In genomic region chr2:166647242-166647641, GRCm38 (mm10) we compare ENCODE assay signal across 21 mouse cellular contexts.
A peak's percentile ranks its signal among the peaks of the same experiment; 100 is the strongest.
DNase-seq lines count a peak whose midpoint lies in the region; ATAC-seq and TF ChIP-seq lines count a peak whose summit lies in the region.
"Had no signal": no experiment of that assay in that cellular context is flagged by ENCODE, and none has a peak within 500 bp of the region (broad histone marks: within the 10 kb centered on the region; RNA-seq: fewer than 3 reads in every experiment).

No protein-coding gene starts in this region.

- H3K27me3 ChIP-seq in forebrain, embryonic 13.5 days: no peaks in the 10 kb centered on the region
- H3K27me3 ChIP-seq in forebrain, embryonic 12.5 days: no peaks in the 10 kb centered on the region
- no peaks in the 10 kb centered on the region for H3K27me3 ChIP-seq in hindbrain, postnatal 0 days (ENCODE audit: insufficient read depth, low read length)
- no peaks in the 10 kb centered on the region for H3K27me3 ChIP-seq in hindbrain, embryonic 13.5 days
- H3K27me3 ChIP-seq in embryonic facial prominence, embryonic 13.5 days: no peaks in the 10 kb centered on the region
- H3K27me3 ChIP-seq: heart, embryonic 15.5 days; liver, embryonic 15.5 days; stomach, embryonic 15.5 days had no signal

- 75% methylated on average over 7 of the region's 7 CpGs for WGBS in forebrain, embryonic 13.5 days
- 73% methylated on average over 7 of the region's 7 CpGs for WGBS in forebrain, embryonic 12.5 days
- 72% methylated on average over 7 of the region's 7 CpGs for WGBS in hindbrain, postnatal 0 days
- 78% methylated on average over 7 of the region's 7 CpGs for whole genome bisulfite sequencing in hindbrain, embryonic 13.5 days
- WGBS in embryonic facial prominence, embryonic 13.5 days: 65% methylated on average over 7 of the region's 7 CpGs

- DNase-seq in hindbrain, postnatal 0 days (ENCODE audit: low spot score): no peak
- peak; percentile 68 for DNase-seq in 416B (ENCODE audit: low read depth)
- DNase-seq in lung, postnatal 25 days (ENCODE audit: low spot score): no peak
- no peak for DNase-seq in adrenal gland, adult 2 months
- DNase-seq: adrenal gland, adult 8-10 months; cerebellum, adult 9-10 months; embryo, embryonic 11 days; kidney, adult 11 months; kidney, postnatal 14 days; left cerebral cortex, postnatal 4 days; lung, postnatal 10 days; retina, postnatal 1 day had no signal

- peaks cover 16% of the 10 kb centered on the region; the same call in 1 of the 2 replicates for H3K36me3 ChIP-seq in forebrain, embryonic 13.5 days (ENCODE audit: poor library complexity, severe bottlenecking)
- H3K36me3 ChIP-seq in forebrain, embryonic 12.5 days (replicated peaks): peaks cover 8% of the 10 kb centered on the region
- no peaks in the 10 kb centered on the region; the same call in 1 of the 2 replicates for H3K36me3 ChIP-seq in hindbrain, postnatal 0 days (ENCODE audit: insufficient read depth, low read length)
- H3K36me3 ChIP-seq in hindbrain, embryonic 13.5 days: peaks cover 5% of the 10 kb centered on the region; the same call in 1 of the 2 replicates
- peaks cover 31% of the 10 kb centered on the region for H3K36me3 ChIP-seq in embryonic facial prominence, embryonic 13.5 days
- H3K36me3 ChIP-seq: heart, embryonic 15.5 days; stomach, embryonic 15.5 days had no signal

- H3K4me3 ChIP-seq in forebrain, embryonic 13.5 days: no peak overlapping the region
- H3K4me3 ChIP-seq in forebrain, embryonic 12.5 days (replicated peaks): no peak overlapping the region
- H3K4me3 ChIP-seq in hindbrain, postnatal 0 days (ENCODE audit: low read length): no peak overlapping the region
- no peak overlapping the region for H3K4me3 ChIP-seq in hindbrain, embryonic 13.5 days
- no peak overlapping the region for H3K4me3 ChIP-seq in embryonic facial prominence, embryonic 13.5 days
- H3K4me3 ChIP-seq: erythroblast, embryonic 14.5 days; heart, embryonic 15.5 days; liver, embryonic 15.5 days; myocyte; stomach, embryonic 15.5 days had no signal

- H3K9ac ChIP-seq in forebrain, embryonic 13.5 days: no peak overlapping the region
- H3K9ac ChIP-seq in forebrain, embryonic 12.5 days: no peak overlapping the region
- H3K9ac ChIP-seq in hindbrain, postnatal 0 days (replicated peaks; ENCODE audit: low read length): no peak overlapping the region
- no peak overlapping the region for H3K9ac ChIP-seq in hindbrain, embryonic 13.5 days
- peak overlapping the region; percentile 44; the same call in 1 of the 2 replicates for H3K9ac ChIP-seq in embryonic facial prominence, embryonic 13.5 days
- H3K9ac ChIP-seq: heart, embryonic 15.5 days; liver, embryonic 15.5 days; stomach, embryonic 15.5 days had no signal

- peak overlapping the region; percentile 35; the same call in 1 of the 2 replicates for H3K27ac ChIP-seq in forebrain, embryonic 13.5 days
- H3K27ac ChIP-seq in forebrain, embryonic 12.5 days: no peak overlapping the region
- H3K27ac ChIP-seq in hindbrain, postnatal 0 days: peak overlapping the region; percentile 48; the same call in 1 of the 2 replicates
- H3K27ac ChIP-seq in hindbrain, embryonic 13.5 days: no peak overlapping the region
- H3K27ac ChIP-seq in embryonic facial prominence, embryonic 13.5 days: 0 out of 2 replicates have a peak overlapping the region, but pooled peaks have one; percentile 28
- H3K27ac ChIP-seq: heart, embryonic 15.5 days; liver, embryonic 15.5 days; stomach, embryonic 15.5 days had no signal

- no peaks in the 10 kb centered on the region for H3K9me3 ChIP-seq in forebrain, embryonic 13.5 days (replicated peaks)
- no peaks in the 10 kb centered on the region for H3K9me3 ChIP-seq in forebrain, embryonic 12.5 days
- no peaks in the 10 kb centered on the region for H3K9me3 ChIP-seq in hindbrain, postnatal 0 days (ENCODE audit: low read length)
- H3K9me3 ChIP-seq in hindbrain, embryonic 13.5 days: no peaks in the 10 kb centered on the region
- no peaks in the 10 kb centered on the region for H3K9me3 ChIP-seq in embryonic facial prominence, embryonic 13.5 days
- H3K9me3 ChIP-seq: heart, embryonic 15.5 days; liver, embryonic 15.5 days; stomach, embryonic 15.5 days had no signal

- H3K4me2 ChIP-seq in forebrain, embryonic 13.5 days: no peak overlapping the region
- H3K4me2 ChIP-seq in forebrain, embryonic 12.5 days: no peak overlapping the region
- no peak overlapping the region for H3K4me2 ChIP-seq in hindbrain, postnatal 0 days (ENCODE audit: low read depth, low read length)
- H3K4me2 ChIP-seq in hindbrain, embryonic 13.5 days: no peak overlapping the region
- no peak overlapping the region for H3K4me2 ChIP-seq in embryonic facial prominence, embryonic 13.5 days
- H3K4me2 ChIP-seq: heart, embryonic 15.5 days; liver, embryonic 15.5 days; stomach, embryonic 15.5 days had no signal

- no peak for TF ChIP-seq CTCF in hindbrain, postnatal 0 days (IDR thresholded peaks at IDR 0.05; ENCODE audit: low read depth)

- peaks cover 23% of the 10 kb centered on the region for H3K4me1 ChIP-seq in forebrain, embryonic 13.5 days
- H3K4me1 ChIP-seq in forebrain, embryonic 12.5 days: peaks cover 21% of the 10 kb centered on the region
- H3K4me1 ChIP-seq in hindbrain, postnatal 0 days (ENCODE audit: insufficient read depth, low read length): peaks cover 8% of the 10 kb centered on the region
- H3K4me1 ChIP-seq in hindbrain, embryonic 13.5 days (replicated peaks): peaks cover 28% of the 10 kb centered on the region
- peaks cover 14% of the 10 kb centered on the region; the same call in 1 of the 2 replicates for H3K4me1 ChIP-seq in embryonic facial prominence, embryonic 13.5 days
- H3K4me1 ChIP-seq: stomach, embryonic 15.5 days had no signal

- ATAC-seq in forebrain, embryonic 13.5 days: no peak
- ATAC-seq in forebrain, embryonic 12.5 days (ENCODE audit: low FRiP score): no peak
- ATAC-seq in hindbrain, postnatal 0 days: no peak
- no peak for ATAC-seq in hindbrain, embryonic 13.5 days (ENCODE audit: low FRiP score)
- no peak for ATAC-seq in embryonic facial prominence, embryonic 13.5 days (ENCODE audit: insufficient number of reproducible peaks, insufficient read depth, low FRiP score, low TSS enrichment, low read depth)

Comparison
In these comparisons a context has a peak if more than half of its experiments do, and no peak if none do; other contexts are left out.
1. H3K27ac ChIP-seq: peak in forebrain, embryonic 13.5 days (single experiment), hindbrain, postnatal 0 days (single experiment) and embryonic facial prominence, embryonic 13.5 days (single experiment); none in forebrain, embryonic 12.5 days (single experiment) and hindbrain, embryonic 13.5 days (single experiment).